Mouse (Mus musculus): Measurements from ENCODE around the gene Kdm5b.

DNA sequence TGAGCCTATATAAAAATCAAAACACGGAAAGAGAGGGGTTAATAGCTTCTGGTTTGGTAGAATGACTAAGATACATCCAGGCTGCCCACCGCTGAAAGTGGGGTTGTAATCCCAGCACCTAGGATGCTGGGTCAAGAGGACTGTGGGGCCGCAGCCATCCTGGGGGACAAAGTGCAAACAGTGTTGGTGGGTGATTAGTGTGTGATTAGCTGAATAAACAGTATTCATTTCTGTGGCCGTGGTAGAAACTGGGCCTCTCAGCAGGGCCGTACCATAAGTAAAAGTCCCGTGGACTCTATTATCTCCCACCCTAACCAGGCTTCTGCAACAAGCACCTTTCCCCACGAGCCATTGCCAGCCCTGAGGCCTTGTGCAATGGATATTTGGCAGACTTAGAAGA is 74.3 kb downstream of the Kdm5b start:
- TF ChIP-seq CTCF (IDR thresholded peaks at IDR 0.05; ENCODE audit: low read depth, low read length) (no peak), POLR2AphosphoS5 (IDR thresholded peaks at IDR 0.05; ENCODE audit: insufficient replicate concordance, low read depth, low read length) (no peak), GATA1 (IDR thresholded peaks at IDR 0.05; ENCODE audit: borderline replicate concordance, low read length) (no peak), GATA2 (IDR thresholded peaks at IDR 0.05; ENCODE audit: borderline replicate concordance, low read depth, low read length) (no peak)

All from G1E (cell line).